13 mouse cellular contexts compared by ENCODE assay signal in genomic region chr1:87486386-87486785, GRCm38 (mm10). TPM values are rescaled to one million over a fixed set of nuclear protein-coding genes. Genes with fewer than 3 reads are reported as not detected.
A peak's percentile ranks its signal among the peaks of the same experiment; 100 is the strongest.
DNase-seq lines count a peak whose midpoint lies in the region; ATAC-seq and TF ChIP-seq lines count a peak whose summit lies in the region.
"Had no signal": no experiment of that assay in that cellular context is flagged by ENCODE, and none has a peak within 500 bp of the region (broad histone marks: within the 10 kb centered on the region; RNA-seq: fewer than 3 reads in every experiment).

No protein-coding gene starts in this region.

- peak overlapping the region; percentile 9; the same call in 1 of the 2 replicates for H3K27ac ChIP-seq in left cerebral cortex, adult 2 months
- no peak overlapping the region for H3K27ac ChIP-seq in liver, embryonic 12.5 days
- no peak overlapping the region for H3K27ac ChIP-seq in neural tube, embryonic 15.5 days (replicated peaks)
- H3K27ac ChIP-seq: midbrain, embryonic 12.5 days had no signal

- H3K36me3 ChIP-seq in liver, embryonic 12.5 days, result no peaks in the 10 kb centered on the region
- H3K36me3 ChIP-seq in neural tube, embryonic 15.5 days, result peaks cover 28% of the 10 kb centered on the region; the same call in 1 of the 2 replicates
- H3K36me3 ChIP-seq: midbrain, embryonic 12.5 days had no signal

- no peaks in the 10 kb centered on the region for H3K9me3 ChIP-seq in liver, embryonic 12.5 days (replicated peaks)
- H3K9me3 ChIP-seq in neural tube, embryonic 15.5 days (replicated peaks), result no peaks in the 10 kb centered on the region
- H3K9me3 ChIP-seq: midbrain, embryonic 12.5 days had no signal

- H3K9ac ChIP-seq in liver, embryonic 12.5 days, result no peak overlapping the region
- no peak overlapping the region for H3K9ac ChIP-seq in neural tube, embryonic 15.5 days (replicated peaks)
- H3K9ac ChIP-seq: midbrain, embryonic 12.5 days had no signal

- H3K27me3 ChIP-seq in liver, embryonic 12.5 days (replicated peaks), result no peaks in the 10 kb centered on the region
- H3K27me3 ChIP-seq in neural tube, embryonic 15.5 days (replicated peaks), result no peaks in the 10 kb centered on the region
- H3K27me3 ChIP-seq: midbrain, embryonic 12.5 days had no signal

- H3K4me2 ChIP-seq in liver, embryonic 12.5 days, result no peak overlapping the region
- no peak overlapping the region for H3K4me2 ChIP-seq in neural tube, embryonic 15.5 days
- H3K4me2 ChIP-seq: midbrain, embryonic 12.5 days had no signal

- no peak overlapping the region for H3K4me3 ChIP-seq in left cerebral cortex, adult 2 months
- no peak overlapping the region for H3K4me3 ChIP-seq in liver, embryonic 12.5 days
- H3K4me3 ChIP-seq in neural tube, embryonic 15.5 days (replicated peaks), result no peak overlapping the region
- H3K4me3 ChIP-seq: erythroblast, embryonic 14.5 days; midbrain, embryonic 12.5 days had no signal

- TF ChIP-seq CTCF in left cerebral cortex, adult 2 months (IDR thresholded peaks at IDR 0.05), result no peak; the same call in 1 of the 2 replicates

- intact Hi-C loops in left cerebral cortex, adult 2 months (cut with DNase I), result loop anchor here (2.0 to 5.0 kb wide), 2 partner anchors 194 to 236 kb away; no protein-coding TSS in a partner anchor

- DNase-seq in right cerebral cortex, adult 2 months (ENCODE audit: low spot score in 2 of 2), result peak; percentile 80 to 83
- DNase-seq in right cerebral cortex, postnatal 14 days, result no peak
- peak; percentile 84 to 88 for DNase-seq in cerebellum, postnatal 10 days
- peak; percentile 71 to 72 for DNase-seq in left cerebral cortex, adult 2 months (ENCODE audit: extremely low spot score in 1 of 2, low spot score in 2 of 2)
- DNase-seq in spleen, adult 12 weeks (ENCODE audit: low spot score), result no peak
- DNase-seq: kidney, postnatal 4 days had no signal

- no peaks in the 10 kb centered on the region for H3K4me1 ChIP-seq in liver, embryonic 12.5 days
- H3K4me1 ChIP-seq in neural tube, embryonic 15.5 days, result no peaks in the 10 kb centered on the region
- H3K4me1 ChIP-seq: midbrain, embryonic 12.5 days had no signal

- WGBS in liver, embryonic 12.5 days (ENCODE audit: insufficient replicate concordance), result 58% methylated on average over 6 of the region's 6 CpGs
- WGBS in neural tube, embryonic 15.5 days, result 78% methylated on average over 6 of the region's 6 CpGs

- ATAC-seq in liver, embryonic 12.5 days, result no peak
- ATAC-seq in neural tube, embryonic 15.5 days (ENCODE audit: low FRiP score), result no peak

RNA-seq across cellular contexts. Expression of gene Snorc, which starts 16.3 kb away (rescaled TPM):
- total RNA-seq in left cerebral cortex, adult 2 months (2021), result under 1 TPM in 1 of 2 experiments, not detected in 1; 0.84 TPM
- polyA plus RNA-seq in liver, embryonic 12.5 days (2016; fragmentation: Nextera tagmentation; extraction: Ambion mirVana), result not detected in 2 replicates
- polyA plus RNA-seq in neural tube, embryonic 15.5 days (2015; fragmentation: Nextera tagmentation; extraction: Ambion mirVana), result 2.0 and 5.5 TPM in 2 replicates
- total RNA-seq: hematopoietic stem cell, adult 5-6 weeks had no signal
- polyA plus RNA-seq: erythroblast, embryonic 14.5 days; liver, embryonic 16.5 days; midbrain, embryonic 12.5 days; urinary bladder, adult 2 months had no signal

RNA-seq across cellular contexts. Expression of gene Neu2, which starts 23.3 kb away (rescaled TPM):
- 1 to 10 TPM; 7.5 to 8.0 TPM for total RNA-seq in left cerebral cortex, adult 2 months (2021)
- 0.43 and 0.67 TPM in 2 replicates for polyA plus RNA-seq in liver, embryonic 12.5 days (2016; fragmentation: Nextera tagmentation; extraction: Ambion mirVana)
- 0.51 and 4.7 TPM in 2 replicates for polyA plus RNA-seq in neural tube, embryonic 15.5 days (2015; fragmentation: Nextera tagmentation; extraction: Ambion mirVana)
- total RNA-seq: hematopoietic stem cell, adult 5-6 weeks had no signal
- polyA plus RNA-seq: erythroblast, embryonic 14.5 days; midbrain, embryonic 12.5 days had no signal

Comparison
In these comparisons a context has a peak if more than half of its experiments do, and no peak if none do; other contexts are left out.
1. DNase-seq: peak in right cerebral cortex, adult 2 months (2 of 2), cerebellum, postnatal 10 days (2 of 2) and left cerebral cortex, adult 2 months (2 of 2); none in right cerebral cortex, postnatal 14 days (single experiment) and spleen, adult 12 weeks (single experiment).